Mouse (Mus musculus): ENCODE results near the gene Frmd8. TPM values are rescaled to one million over a fixed set of nuclear protein-coding genes. Genes with fewer than 3 reads are reported as not detected.

Gene Frmd8
- polyA plus RNA-seq, 1 experiment, result 18.1 TPM

DNA sequence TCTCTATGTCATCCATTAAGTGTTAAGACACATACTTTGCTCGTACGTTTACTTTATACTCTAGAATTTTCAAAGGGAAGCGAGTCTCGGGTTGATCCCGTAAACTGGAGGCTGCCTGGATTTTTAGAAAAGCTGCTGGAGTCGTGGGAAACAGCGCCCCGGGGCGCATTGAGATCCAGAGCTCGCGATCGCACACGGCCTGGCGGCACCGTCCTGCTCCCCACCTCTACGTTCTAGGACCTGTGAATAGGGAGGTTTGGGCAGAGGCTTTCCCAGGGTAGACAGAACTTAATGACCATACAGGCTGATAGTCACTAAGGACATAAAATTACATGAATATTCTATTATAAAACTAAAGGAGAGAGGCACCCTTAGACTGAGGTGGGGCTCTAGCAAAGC lies 71.2 kb downstream of the Frmd8 start:
- peaks cover 4% of the 10 kb centered on the region for H3K4me1 ChIP-seq (ENCODE audit: control insufficient read depth, insufficient read depth, low read length)
- H3K4me3 ChIP-seq (replicated peaks; ENCODE audit: control insufficient read depth, low read depth, low read length), result peak overlapping the region; percentile 47
- H3K27ac ChIP-seq (ENCODE audit: control insufficient read depth, insufficient read depth, low read depth, low read length, poor library complexity), result peak overlapping the region; percentile 100
- TF ChIP-seq POLR2A (IDR thresholded peaks at IDR 0.05; ENCODE audit: borderline replicate concordance, control insufficient read depth, low read depth, low read length), result no peak
- TF ChIP-seq CTCF (IDR thresholded peaks at IDR 0.05; ENCODE audit: control insufficient read depth, insufficient read depth, low read length), result no peak
- 3% methylated on average over 16 of the region's 16 CpGs for WGBS

DNA sequence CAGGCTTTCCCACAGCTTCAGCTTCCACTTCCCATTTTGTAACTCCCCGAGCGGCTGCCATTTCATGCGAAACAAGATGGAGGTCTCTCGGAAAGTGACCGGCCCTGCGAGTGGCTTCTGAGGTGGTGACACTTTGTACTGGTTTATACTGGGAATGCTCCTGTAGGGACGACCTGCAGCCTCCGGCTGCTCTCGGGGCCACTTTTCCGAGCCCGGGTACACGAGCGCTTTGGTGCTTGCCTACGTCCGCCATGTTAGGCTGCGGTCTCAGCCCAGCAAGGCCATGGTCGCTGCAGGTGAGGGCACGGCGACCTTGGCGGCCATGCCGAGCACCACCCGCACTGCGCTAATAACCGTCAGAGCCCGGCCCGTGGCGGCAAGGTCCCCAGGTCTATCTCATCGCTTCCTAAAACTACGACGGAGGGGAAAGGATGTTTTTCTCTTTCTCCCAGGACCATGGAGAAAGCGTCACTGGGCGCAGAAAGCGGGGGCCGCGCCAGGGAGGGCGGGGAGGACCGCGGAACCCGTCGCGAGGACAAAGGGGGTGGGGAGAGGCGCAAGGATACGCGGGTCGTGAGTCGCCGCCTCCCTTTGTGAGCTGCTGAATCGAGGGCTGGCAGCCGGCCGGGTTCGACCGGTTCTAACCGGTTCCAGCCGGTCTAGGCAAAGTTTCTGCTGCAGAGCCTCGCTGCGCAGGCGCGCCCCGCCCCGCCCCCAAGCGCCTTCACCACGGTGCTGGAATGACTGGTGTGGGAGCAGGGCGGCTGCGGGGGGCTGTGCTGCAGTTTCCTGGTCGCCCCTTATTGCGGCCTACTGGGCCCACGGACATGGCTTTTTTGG lies 71.8 kb downstream of the Frmd8 start:
- TF ChIP-seq POLR2A (IDR thresholded peaks at IDR 0.05; ENCODE audit: borderline replicate concordance, control insufficient read depth, low read depth, low read length) (peak; percentile 87), CTCF (IDR thresholded peaks at IDR 0.05; ENCODE audit: control insufficient read depth, insufficient read depth, low read length) (no peak)
- Histone ChIP-seq H3K27ac (ENCODE audit: control insufficient read depth, insufficient read depth, low read depth, low read length, poor library complexity) (peak overlapping the region; percentile 100), H3K4me3 (replicated peaks; ENCODE audit: control insufficient read depth, low read depth, low read length) (peak overlapping the region; percentile 82), H3K4me1 (ENCODE audit: control insufficient read depth, insufficient read depth, low read length) (peaks cover 4% of the 10 kb centered on the region)
- WGBS, result under 1% methylated on average over 67 of the region's 67 CpGs

- peak overlapping the region; percentile 100 for H3K27ac ChIP-seq (ENCODE audit: control insufficient read depth, insufficient read depth, low read depth, low read length, poor library complexity)
- H3K4me3 ChIP-seq (replicated peaks; ENCODE audit: control insufficient read depth, low read depth, low read length), result peak overlapping the region; percentile 82
- H3K4me1 ChIP-seq (ENCODE audit: control insufficient read depth, insufficient read depth, low read length), result peaks cover 1% of the 10 kb centered on the region; the same call in 1 of the 2 replicates
- no peak for TF ChIP-seq POLR2A (IDR thresholded peaks at IDR 0.05; ENCODE audit: borderline replicate concordance, control insufficient read depth, low read depth, low read length)
- TF ChIP-seq CTCF (IDR thresholded peaks at IDR 0.05; ENCODE audit: control insufficient read depth, insufficient read depth, low read length), result no peak
- under 1% methylated on average over 4 of the region's 4 CpGs for WGBS
Measured at GRCm38 (mm10) chr19:5802787-5803040, 72.4 kb downstream of the Frmd8 start.

DNA sequence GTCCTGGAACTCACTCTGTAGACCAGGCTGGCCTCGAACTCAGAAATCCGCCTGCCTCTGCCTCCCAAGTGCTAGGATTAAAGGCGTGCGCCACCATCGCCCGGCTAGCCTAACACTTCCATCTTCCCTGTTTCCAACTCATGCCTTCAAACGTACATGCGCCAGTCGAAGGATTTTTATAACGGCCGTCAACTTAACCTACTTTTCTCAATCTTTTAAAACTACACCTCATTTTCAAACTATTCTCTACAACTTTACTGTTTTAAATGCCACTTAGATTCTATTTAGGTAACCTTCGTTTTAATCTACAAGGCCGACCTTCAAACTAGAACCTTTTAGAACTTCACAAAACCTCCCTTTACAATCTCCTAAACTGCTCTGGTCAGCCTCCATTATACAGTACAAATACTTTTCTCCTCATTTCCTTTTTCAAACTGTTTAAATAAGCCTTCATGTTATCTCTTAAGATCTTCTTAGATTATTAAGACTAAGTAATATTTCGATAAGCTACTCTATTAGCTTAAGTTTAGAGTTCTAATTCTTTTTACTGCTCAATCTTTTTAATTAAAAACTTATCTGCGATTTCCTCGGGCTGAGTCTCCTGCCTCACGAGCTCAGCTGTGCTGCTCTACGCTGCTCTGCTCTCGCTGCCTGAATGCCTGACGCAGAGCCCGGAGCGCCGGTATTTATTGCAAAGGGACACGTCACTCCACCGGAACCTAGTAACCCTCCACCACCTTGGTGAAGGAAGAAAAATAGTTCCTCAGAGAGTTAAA lies 72.9 kb downstream of the Frmd8 start:
- peak overlapping the region; percentile 100 for H3K27ac ChIP-seq (ENCODE audit: control insufficient read depth, insufficient read depth, low read depth, low read length, poor library complexity)
- under 1% methylated on average over 25 of the region's 25 CpGs for WGBS
- TF ChIP-seq POLR2A (IDR thresholded peaks at IDR 0.05; ENCODE audit: borderline replicate concordance, control insufficient read depth, low read depth, low read length) (peak; percentile 100), CTCF (IDR thresholded peaks at IDR 0.05; ENCODE audit: control insufficient read depth, insufficient read depth, low read length) (no peak)
- peaks cover 1% of the 10 kb centered on the region; the same call in 1 of the 2 replicates for H3K4me1 ChIP-seq (ENCODE audit: control insufficient read depth, insufficient read depth, low read length)
- H3K4me3 ChIP-seq (replicated peaks; ENCODE audit: control insufficient read depth, low read depth, low read length), result peak overlapping the region; percentile 73

DNA sequence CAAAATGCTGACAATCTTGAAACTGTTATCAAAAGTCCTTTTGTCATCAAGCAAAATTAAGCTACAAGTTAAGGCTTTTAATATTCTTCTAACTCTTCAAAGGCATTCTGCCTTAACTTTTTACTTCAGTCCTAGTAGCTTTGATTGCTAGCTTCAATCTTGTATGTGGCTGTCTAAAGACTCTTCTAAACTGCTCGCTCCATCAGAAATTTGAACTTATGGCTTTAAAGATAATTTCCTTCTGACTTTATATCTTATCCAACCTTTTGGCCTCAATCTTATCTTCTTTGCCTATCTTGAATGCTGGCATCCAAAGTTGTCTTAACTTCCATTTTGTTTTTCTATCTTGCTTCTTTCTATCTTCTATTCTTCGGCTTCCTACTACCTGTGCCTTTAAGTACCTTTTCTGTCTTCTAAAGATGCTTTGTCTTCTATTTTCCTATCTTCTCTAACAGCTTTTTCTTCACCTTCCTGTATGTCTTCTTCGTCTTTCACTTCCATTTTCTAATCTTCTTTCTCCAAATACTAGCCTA lies 73.6 kb downstream of the Frmd8 start:
- peak overlapping the region; percentile 81 for H3K4me3 ChIP-seq (replicated peaks; ENCODE audit: control insufficient read depth, low read depth, low read length)
- peak overlapping the region; percentile 87 for H3K27ac ChIP-seq (ENCODE audit: control insufficient read depth, insufficient read depth, low read depth, low read length, poor library complexity)
- TF ChIP-seq CTCF (IDR thresholded peaks at IDR 0.05; ENCODE audit: control insufficient read depth, insufficient read depth, low read length), result no peak
- no peak for TF ChIP-seq POLR2A (IDR thresholded peaks at IDR 0.05; ENCODE audit: borderline replicate concordance, control insufficient read depth, low read depth, low read length)
- no peaks in the 10 kb centered on the region; the same call in 1 of the 2 replicates for H3K4me1 ChIP-seq (ENCODE audit: control insufficient read depth, insufficient read depth, low read length)
- 0% methylated on average over 3 of the region's 3 CpGs for WGBS

- Histone ChIP-seq H3K4me3 (replicated peaks; ENCODE audit: control insufficient read depth, low read depth, low read length) (peak overlapping the region; percentile 81), H3K27ac (ENCODE audit: control insufficient read depth, insufficient read depth, low read depth, low read length, poor library complexity) (peak overlapping the region; percentile 84), H3K4me1 (ENCODE audit: control insufficient read depth, insufficient read depth, low read length) (no peaks in the 10 kb centered on the region; the same call in 1 of the 2 replicates)
- WGBS, result under 1% methylated on average over 19 of the region's 19 CpGs
- TF ChIP-seq POLR2A (IDR thresholded peaks at IDR 0.05; ENCODE audit: borderline replicate concordance, control insufficient read depth, low read depth, low read length), result peak; percentile 85; the same call in 1 of the 2 replicates
- no peak for TF ChIP-seq CTCF (IDR thresholded peaks at IDR 0.05; ENCODE audit: control insufficient read depth, insufficient read depth, low read length)
Measured at GRCm38 (mm10) chr19:5800632-5801431, 74.2 kb downstream of the Frmd8 start.

GRCm38 (mm10) chr19:5800350-5800631 lies 74.8 kb downstream of the Frmd8 start:
- no peaks in the 10 kb centered on the region; the same call in 1 of the 2 replicates for H3K4me1 ChIP-seq (ENCODE audit: control insufficient read depth, insufficient read depth, low read length)
- peak overlapping the region; percentile 81 for H3K4me3 ChIP-seq (replicated peaks; ENCODE audit: control insufficient read depth, low read depth, low read length)
- 0% methylated on average over 2 of the region's 2 CpGs for WGBS
- TF ChIP-seq POLR2A (IDR thresholded peaks at IDR 0.05; ENCODE audit: borderline replicate concordance, control insufficient read depth, low read depth, low read length), result no peak
- TF ChIP-seq CTCF (IDR thresholded peaks at IDR 0.05; ENCODE audit: control insufficient read depth, insufficient read depth, low read length), result no peak
- H3K27ac ChIP-seq (ENCODE audit: control insufficient read depth, insufficient read depth, low read depth, low read length, poor library complexity), result peak overlapping the region; percentile 84; the same call in 1 of the 2 replicates

Other genes with a start within 250 kb of the Frmd8 start
- 17.3 and 36.3 TPM in 2 replicates for gene Rela, start 237.8 kb downstream of the Frmd8 start, polyA plus RNA-seq (2011; ENCODE audit: insufficient read depth, insufficient read length, low replicate concordance, missing spikeins)
- 72.2 and 101 TPM in 2 replicates for gene Sipa1, start 211.6 kb downstream of the Frmd8 start, polyA plus RNA-seq (2011; ENCODE audit: insufficient read depth, insufficient read length, low replicate concordance, missing spikeins)
- gene Map3k11, start 186.5 kb downstream of the Frmd8 start, polyA plus RNA-seq (2011; ENCODE audit: insufficient read depth, insufficient read length, low replicate concordance, missing spikeins), result 26.8 and 60.5 TPM in 2 replicates
- gene Pcnx3, start 186.4 kb downstream of the Frmd8 start, polyA plus RNA-seq (2011; ENCODE audit: insufficient read depth, insufficient read length, low replicate concordance, missing spikeins), result 43.5 and 99.7 TPM in 2 replicates
- gene Kcnk7, start 170.9 kb downstream of the Frmd8 start, polyA plus RNA-seq (2011; ENCODE audit: insufficient read depth, insufficient read length, low replicate concordance, missing spikeins), result not detected in 2 replicates
- 130 and 224 TPM in 2 replicates for gene Ehbp1l1, start 149.0 kb downstream of the Frmd8 start, polyA plus RNA-seq (2011; ENCODE audit: insufficient read depth, insufficient read length, low replicate concordance, missing spikeins)
- 33.5 and 37.8 TPM in 2 replicates for gene Fam89b, start 145.6 kb downstream of the Frmd8 start, polyA plus RNA-seq (2011; ENCODE audit: insufficient read depth, insufficient read length, low replicate concordance, missing spikeins)
- gene Ltbp3, start 134.4 kb downstream of the Frmd8 start, polyA plus RNA-seq (2011; ENCODE audit: insufficient read depth, insufficient read length, low replicate concordance, missing spikeins), result 10.5 and 13.4 TPM in 2 replicates
- 26.8 and 38.8 TPM in 2 replicates for gene Scyl1, start 103.9 kb downstream of the Frmd8 start, polyA plus RNA-seq (2011; ENCODE audit: insufficient read depth, insufficient read length, low replicate concordance, missing spikeins)
- gene Slc25a45, start 2.5 kb upstream of the Frmd8 start, polyA plus RNA-seq (2011; ENCODE audit: insufficient read depth, insufficient read length, low replicate concordance, missing spikeins), result 11.6 and 24.6 TPM in 2 replicates
- 4.4 and 6.4 TPM in 2 replicates for gene Tigd3, start 18.9 kb upstream of the Frmd8 start, polyA plus RNA-seq (2011; ENCODE audit: insufficient read depth, insufficient read length, low replicate concordance, missing spikeins)
- 31.1 and 60.8 TPM in 2 replicates for gene Dpf2, start 37.7 kb upstream of the Frmd8 start, polyA plus RNA-seq (2011; ENCODE audit: insufficient read depth, insufficient read length, low replicate concordance, missing spikeins)
- 2.3 and 5.3 TPM in 2 replicates for gene Cdc42ep2, start 49.5 kb upstream of the Frmd8 start, polyA plus RNA-seq (2011; ENCODE audit: insufficient read depth, insufficient read length, low replicate concordance, missing spikeins)
- gene Pola2, start 88.9 kb upstream of the Frmd8 start, polyA plus RNA-seq (2011; ENCODE audit: insufficient read depth, insufficient read length, low replicate concordance, missing spikeins), result 41.9 and 79.8 TPM in 2 replicates
- 0.80 TPM in 1 of 2 replicates, not detected in the other for gene Slc22a20, start 110.9 kb upstream of the Frmd8 start, polyA plus RNA-seq (2011; ENCODE audit: insufficient read depth, insufficient read length, low replicate concordance, missing spikeins)
- gene Capn1, start 140.6 kb upstream of the Frmd8 start, polyA plus RNA-seq (2011; ENCODE audit: insufficient read depth, insufficient read length, low replicate concordance, missing spikeins), result 59.9 and 139 TPM in 2 replicates
- gene Syvn1, start 171.3 kb upstream of the Frmd8 start, polyA plus RNA-seq (2011; ENCODE audit: insufficient read depth, insufficient read length, low replicate concordance, missing spikeins), result 30.5 and 58.5 TPM in 2 replicates
- gene Mrpl49, start 182.5 kb upstream of the Frmd8 start, polyA plus RNA-seq (2011; ENCODE audit: insufficient read depth, insufficient read length, low replicate concordance, missing spikeins), result 29.9 and 52.5 TPM in 2 replicates
- 2,232 and 4,155 TPM in 2 replicates for gene Fau, start 182.6 kb upstream of the Frmd8 start, polyA plus RNA-seq (2011; ENCODE audit: insufficient read depth, insufficient read length, low replicate concordance, missing spikeins)
- gene Znhit2, start 185.9 kb upstream of the Frmd8 start, polyA plus RNA-seq (2011; ENCODE audit: insufficient read depth, insufficient read length, low replicate concordance, missing spikeins), result 8.4 and 14.3 TPM in 2 replicates
- 5.9 and 12.3 TPM in 2 replicates for gene Tm7sf2, start 193.1 kb upstream of the Frmd8 start, polyA plus RNA-seq (2011; ENCODE audit: insufficient read depth, insufficient read length, low replicate concordance, missing spikeins)
- 48.4 and 85.1 TPM in 2 replicates for gene Vps51, start 202.0 kb upstream of the Frmd8 start, polyA plus RNA-seq (2011; ENCODE audit: insufficient read depth, insufficient read length, low replicate concordance, missing spikeins)
- not detected in 2 replicates for gene Tmem262, start 204.8 kb upstream of the Frmd8 start, polyA plus RNA-seq (2011; ENCODE audit: insufficient read depth, insufficient read length, low replicate concordance, missing spikeins)
- not detected in 2 replicates for gene Gm28374, start 207.0 kb upstream of the Frmd8 start, polyA plus RNA-seq (2011; ENCODE audit: insufficient read depth, insufficient read length, low replicate concordance, missing spikeins)
- 12.2 and 22.8 TPM in 2 replicates for gene Zfpl1, start 209.7 kb upstream of the Frmd8 start, polyA plus RNA-seq (2011; ENCODE audit: insufficient read depth, insufficient read length, low replicate concordance, missing spikeins)
- gene Cdca5, start 209.7 kb upstream of the Frmd8 start, polyA plus RNA-seq (2011; ENCODE audit: insufficient read depth, insufficient read length, low replicate concordance, missing spikeins), result 28.8 and 31.0 TPM in 2 replicates
- gene AC131692.1, start 219.1 kb upstream of the Frmd8 start, polyA plus RNA-seq (2011; ENCODE audit: insufficient read depth, insufficient read length, low replicate concordance, missing spikeins), result 6.6 and 6.9 TPM in 2 replicates
- gene Naaladl1, start 230.5 kb upstream of the Frmd8 start, polyA plus RNA-seq (2011; ENCODE audit: insufficient read depth, insufficient read length, low replicate concordance, missing spikeins), result 5.2 and 5.3 TPM in 2 replicates
- 2.5 and 6.0 TPM in 2 replicates for gene Sac3d1, start 243.4 kb upstream of the Frmd8 start, polyA plus RNA-seq (2011; ENCODE audit: insufficient read depth, insufficient read length, low replicate concordance, missing spikeins)